8 mouse cellular contexts compared by ENCODE assay signal in the genomic region with DNA sequence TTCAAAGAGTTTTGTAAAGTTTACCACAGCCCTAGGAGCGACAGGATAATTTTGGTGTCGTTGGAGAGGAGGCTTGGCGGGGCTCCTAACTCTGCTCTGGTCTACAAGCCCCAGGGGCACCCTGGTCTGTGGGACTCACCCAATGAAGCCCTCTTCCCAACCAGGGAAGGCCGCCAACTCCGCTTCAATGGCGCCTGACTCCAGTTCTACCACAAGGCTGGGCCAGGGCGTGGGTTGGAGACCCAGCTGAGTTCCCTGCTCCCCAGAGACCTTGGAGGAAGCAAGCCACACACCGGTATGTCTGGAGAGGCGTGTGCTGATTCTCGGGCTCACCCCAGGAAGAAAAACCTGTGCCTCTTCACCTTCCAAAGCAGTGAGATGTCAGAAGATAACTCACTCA.
DNase-seq lines count a peak whose midpoint lies in the region; ATAC-seq and TF ChIP-seq lines count a peak whose summit lies in the region.

No protein-coding gene starts in this region.

- H3K4me2 ChIP-seq in heart, embryonic 14.5 days (ENCODE audit: low read length): 0 out of 2 replicates have a peak overlapping the region, but pooled peaks have one; percentile 3
- 0 out of 2 replicates have a peak overlapping the region, but pooled peaks have one; percentile 16 for H3K4me2 ChIP-seq in limb, embryonic 14.5 days (replicated peaks; ENCODE audit: low read depth, low read length, severe bottlenecking)
- no peak overlapping the region for H3K4me2 ChIP-seq in forebrain, embryonic 13.5 days

- no peak for ATAC-seq in heart, embryonic 14.5 days (ENCODE audit: insufficient number of reproducible peaks, insufficient read depth, low FRiP score, low read depth)
- ATAC-seq in limb, embryonic 14.5 days (ENCODE audit: low FRiP score, low read depth): no peak
- ATAC-seq in forebrain, embryonic 13.5 days: no peak

- no peak for TF ChIP-seq POLR2A in limb, embryonic 14.5 days (IDR thresholded peaks at IDR 0.05; ENCODE audit: borderline replicate concordance, extremely low read depth, insufficient read depth, insufficient read length)

- H3K4me1 ChIP-seq in ES-E14 (ENCODE audit: control insufficient read depth in 2 of 2, insufficient read depth in 2 of 2, low read length in 2 of 2, poor library complexity in 1 of 2): peaks cover 7 to 28% of the 10 kb centered on the region in 2 experiments
- H3K4me1 ChIP-seq in heart, embryonic 14.5 days (ENCODE audit: control insufficient read depth in 2 of 2, insufficient read depth in 2 of 2, low read length in 2 of 2): peaks cover 34 to 45% of the 10 kb centered on the region in 2 experiments
- peaks cover 58% of the 10 kb centered on the region for H3K4me1 ChIP-seq in limb, embryonic 14.5 days (ENCODE audit: control insufficient read depth, insufficient read depth, low read length)
- peaks cover 23% of the 10 kb centered on the region for H3K4me1 ChIP-seq in forebrain, embryonic 13.5 days

- H3K27me3 ChIP-seq in heart, embryonic 14.5 days (ENCODE audit: control insufficient read depth, insufficient read depth, low read length): no peaks in the 10 kb centered on the region
- H3K27me3 ChIP-seq in limb, embryonic 14.5 days (ENCODE audit: control insufficient read depth, insufficient read depth, low read length): no peaks in the 10 kb centered on the region
- no peaks in the 10 kb centered on the region for H3K27me3 ChIP-seq in forebrain, embryonic 13.5 days

- peak; percentile 30 to 32 for DNase-seq in heart, adult 18-20 months
- no peak for DNase-seq in heart, adult 8-10 months (ENCODE audit: low spot score)
- no peak for DNase-seq in ES-E14 (ENCODE audit: low read depth, low spot score)
- peak; percentile 52 for DNase-seq in limb, embryonic 14.5 days (ENCODE audit: low spot score)
- no peak for DNase-seq in right cerebral cortex, postnatal 10 days (ENCODE audit: low spot score in 2 of 2)
- DNase-seq in left cerebral cortex, adult 9 months (ENCODE audit: low spot score in 2 of 2): no peak

- H3K9ac ChIP-seq in ES-E14 (ENCODE audit: insufficient read depth, low read depth, low read length, poor library complexity, severe bottlenecking): peak overlapping the region; percentile 66
- peak overlapping the region; percentile 18; the same call in 1 of the 2 replicates for H3K9ac ChIP-seq in heart, embryonic 14.5 days (ENCODE audit: low read length)
- no peak overlapping the region for H3K9ac ChIP-seq in limb, embryonic 14.5 days (ENCODE audit: low read depth, low read length, severe bottlenecking)
- no peak overlapping the region for H3K9ac ChIP-seq in forebrain, embryonic 13.5 days

- in situ Hi-C loops in ES-E14 (cut with MboI; ENCODE audit: low sequenced_read_pairs in 2 of 2, unreplicated experiment in 2 of 2): no loop called here

- H3K36me3 ChIP-seq in ES-E14 (ENCODE audit: control insufficient read depth, insufficient read depth, low read length, poor library complexity, severe bottlenecking): no peaks in the 10 kb centered on the region
- H3K36me3 ChIP-seq in heart, embryonic 14.5 days (ENCODE audit: control insufficient read depth, insufficient read depth, low read length): no peaks in the 10 kb centered on the region
- no peaks in the 10 kb centered on the region for H3K36me3 ChIP-seq in limb, embryonic 14.5 days (ENCODE audit: control insufficient read depth, insufficient read depth, low read length)
- H3K36me3 ChIP-seq in forebrain, embryonic 13.5 days (ENCODE audit: poor library complexity, severe bottlenecking): no peaks in the 10 kb centered on the region

- 61% methylated on average over 10 of the region's 10 CpGs for WGBS in heart, embryonic 14.5 days
- 26% methylated on average over 10 of the region's 10 CpGs for WGBS in limb, embryonic 14.5 days
- WGBS in forebrain, embryonic 13.5 days: 85% methylated on average over 10 of the region's 10 CpGs

- H3K9me3 ChIP-seq in ES-E14 (ENCODE audit: control insufficient read depth, insufficient read depth, low read depth, low read length): no peaks in the 10 kb centered on the region
- H3K9me3 ChIP-seq in heart, embryonic 14.5 days (ENCODE audit: control insufficient read depth, low read length): peaks cover 5% of the 10 kb centered on the region; the same call in 1 of the 2 replicates
- H3K9me3 ChIP-seq in limb, embryonic 14.5 days (ENCODE audit: control insufficient read depth, low read length): no peaks in the 10 kb centered on the region
- no peaks in the 10 kb centered on the region for H3K9me3 ChIP-seq in forebrain, embryonic 13.5 days (replicated peaks)

- peak overlapping the region; percentile 67 for H3K27ac ChIP-seq in ES-E14 (ENCODE audit: insufficient read depth, low read depth, low read length, poor library complexity, severe bottlenecking)
- H3K27ac ChIP-seq in heart, embryonic 14.5 days (replicated peaks in 1 of 2; ENCODE audit: control insufficient read depth in 1 of 2, insufficient read depth in 1 of 2, low read depth in 2 of 2, low read length in 2 of 2): peak overlapping the region; percentile 83 to 85; a peak in 3 of 4 replicates
- peak overlapping the region; percentile 59 for H3K27ac ChIP-seq in limb, embryonic 14.5 days (replicated peaks; ENCODE audit: low read depth, low read length)
- no peak overlapping the region for H3K27ac ChIP-seq in forebrain, embryonic 13.5 days

- H3K4me3 ChIP-seq in ES-E14 (ENCODE audit: insufficient read depth in 1 of 2, low read depth in 1 of 2, low read length in 2 of 2, poor library complexity in 1 of 2, severe bottlenecking in 1 of 2): peak overlapping the region; percentile 18 to 44
- H3K4me3 ChIP-seq in heart, embryonic 14.5 days (ENCODE audit: control insufficient read depth in 1 of 2, insufficient read depth in 1 of 2, low read depth in 1 of 2, low read length in 2 of 2): no peak overlapping the region
- H3K4me3 ChIP-seq in limb, embryonic 14.5 days (replicated peaks; ENCODE audit: low read length): no peak overlapping the region
- no peak overlapping the region for H3K4me3 ChIP-seq in forebrain, embryonic 13.5 days

TF ChIP-seq in ES-E14, 5 proteins besides CTCF, POLR2A, EP300 and RAD21:
- TF ChIP-seq CHD2 (IDR thresholded peaks at IDR 0.05; ENCODE audit: low read depth, low read length): no peak
- TF ChIP-seq MAFK (IDR thresholded peaks at IDR 0.05; ENCODE audit: insufficient read depth, low read depth, low read length): no peak
- no peak for TF ChIP-seq ZNF384 (IDR thresholded peaks at IDR 0.05; ENCODE audit: low read depth, low read length)
- no peak for TF ChIP-seq HCFC1 (IDR thresholded peaks at IDR 0.05; ENCODE audit: borderline replicate concordance, insufficient read depth, low read length)
- no peak for TF ChIP-seq ZC3H11A (IDR thresholded peaks at IDR 0.05; ENCODE audit: borderline replicate concordance, low read depth, low read length)

Comparison
In these comparisons a context has a peak if more than half of its experiments do, and no peak if none do; other contexts are left out.
1. DNase-seq: peak in heart, adult 18-20 months (2 of 2) and limb, embryonic 14.5 days (single experiment); none in heart, adult 8-10 months (single experiment), ES-E14 (single experiment), right cerebral cortex, postnatal 10 days (0 of 2) and left cerebral cortex, adult 9 months (0 of 2).
2. H3K4me3 ChIP-seq: peak in ES-E14 (2 of 2); none in heart, embryonic 14.5 days (0 of 2), limb, embryonic 14.5 days (single experiment) and forebrain, embryonic 13.5 days (single experiment).
3. H3K9ac ChIP-seq: peak in ES-E14 (single experiment) and heart, embryonic 14.5 days (single experiment); none in limb, embryonic 14.5 days (single experiment) and forebrain, embryonic 13.5 days (single experiment).